Mouse (Mus musculus) WW6 (cell line): ENCODE data around the gene AC124502.3.
A peak's percentile ranks its signal among the peaks of the same experiment; 100 is the strongest.
"Not testable (repeated sequence)": the region's sequence is repeated elsewhere in the genome, so short reads cannot be mapped to it uniquely, and the experiment has no call there.

Experiments used
- DNase-seq: peaks from one replicate; pipeline ENCODE4 v3.0.0-alpha.2; 2013; ENCODE audit warnings: low read depth, low spot score

Gene AC124502.3

GRCm38 (mm10) chr19:5083961-5084833, 45.5 kb downstream of the AC124502.3 start:
- no peak for DNase-seq

GRCm38 (mm10) chr19:5084834-5085144, 46.1 kb downstream of the AC124502.3 start:
- DNase-seq, result no peak

- no peak for DNase-seq
These were observed 46.6 kb downstream of the AC124502.3 start, which contains the start of gene Tmem151a for GRCm38 (mm10) chr19:5085145-5085863. Gene Tmem151a, minus strand, starts transcription at chr19:5085531.

GRCm38 (mm10) chr19:5086533-5086932, 47.8 kb downstream of the AC124502.3 start:
- not testable (repeated sequence) for DNase-seq

- peak; percentile 93 for DNase-seq
These were observed 49.4 kb downstream of the AC124502.3 start, which contains the start of gene Yif1a for GRCm38 (mm10) chr19:5087884-5088728. Gene Yif1a, plus strand, starts transcription at chr19:5088538.

- no peak for DNase-seq
These were observed 50.6 kb downstream of the AC124502.3 start for GRCm38 (mm10) chr19:5089324-5089723.

- DNase-seq, result no peak
These were observed 53.4 kb downstream of the AC124502.3 start for GRCm38 (mm10) chr19:5092083-5092482.

- no peak for DNase-seq
These were observed 55.0 kb downstream of the AC124502.3 start for GRCm38 (mm10) chr19:5093481-5094242.

- DNase-seq, result peak; percentile 83
These were observed 55.5 kb downstream of the AC124502.3 start for GRCm38 (mm10) chr19:5094243-5094632.

- no peak for DNase-seq
These were observed 56.2 kb downstream of the AC124502.3 start for GRCm38 (mm10) chr19:5094746-5095417.

GRCm38 (mm10) chr19:5095887-5096474, 57.3 kb downstream of the AC124502.3 start:
- no peak for DNase-seq

- DNase-seq, result no peak
These were observed 59.1 kb downstream of the AC124502.3 start for GRCm38 (mm10) chr19:5097521-5098362.

- DNase-seq, result no peak
These were observed 59.9 kb downstream of the AC124502.3 start, which contains the start of gene Cnih2 for GRCm38 (mm10) chr19:5098363-5099143. Gene Cnih2, minus strand, starts transcription at chr19:5098521.
